Mouse (Mus musculus) thymus, adult 2 months (tissue): ENCODE results near the gene Bloc1s1.

Experiments
- CTCF ChIP-seq: fragments of 200-500 bp; IDR thresholded peaks from 2 replicates; pipeline ENCODE4 v1.5.1; 2012; ENCODE audit warnings: mild to moderate bottlenecking, control low read depth, low read length, moderate library complexity, borderline replicate concordance; ENCODE audit not compliant: control insufficient read depth, poor library complexity, insufficient read depth; ENCODE audit errors: extremely low read depth
- POLR2A ChIP-seq: fragments of 200-500 bp; IDR thresholded peaks from 2 replicates; pipeline ENCODE4 v1.6.1; 2012; ENCODE audit warnings: mild to moderate bottlenecking, low read length, control low read depth, moderate library complexity; ENCODE audit not compliant: control insufficient read depth, poor library complexity, insufficient read depth; ENCODE audit errors: extremely low read depth

DNA sequence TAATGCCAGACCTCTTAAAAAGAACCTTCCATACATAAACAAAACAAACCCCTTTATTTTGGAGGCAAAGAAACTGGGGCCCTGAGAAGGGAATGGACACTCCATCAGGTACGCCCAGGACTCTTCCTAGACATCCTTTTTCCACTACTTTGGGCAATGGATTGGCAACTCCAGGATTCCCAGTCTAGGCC is 1.1 kb downstream of the Bloc1s1 start, which contains the start of gene Rdh5:
- no peak for TF ChIP-seq POLR2A
- TF ChIP-seq CTCF, result no peak
